Mouse (Mus musculus) hindbrain, embryonic 12.5 days (tissue): Measurements from ENCODE around the gene I0C0044D17Rik. TPM values are rescaled to one million over a fixed set of nuclear protein-coding genes. Genes with fewer than 3 reads are reported as not detected.

Source experiments
- ATAC-seq: fragments of 200-750 bp; cut with Nextera tagmentation; 2 replicates; pipeline ENCODE4 v1.8.0; 2017; ENCODE audit warnings: moderate TSS enrichment; ENCODE audit not compliant: low FRiP score
- H3K27ac ChIP-seq: fragments of 300-500 bp; sonication (generic); 2 replicates; pipeline ENCODE4 v1.5.1; 2016; ENCODE audit warnings: mild to moderate bottlenecking
- H3K27me3 ChIP-seq: fragments of 300-500 bp; sonication (generic); 2 replicates; pipeline ENCODE4 v1.6.1; 2016; ENCODE audit warnings: mild to moderate bottlenecking
- H3K36me3 ChIP-seq: fragments of 300-500 bp; sonication (generic); 2 replicates; pipeline ENCODE4 v1.6.1; 2016; ENCODE audit warnings: mild to moderate bottlenecking
- H3K4me1 ChIP-seq: fragments of 300-500 bp; sonication (generic); 2 replicates; pipeline ENCODE4 v1.6.1; 2016
- H3K4me2 ChIP-seq: fragments of 300-500 bp; sonication (generic); replicated peaks from 2 replicates; pipeline ENCODE4 v1.6.1; 2016; ENCODE audit warnings: mild to moderate bottlenecking
- H3K4me3 ChIP-seq: fragments of 300-500 bp; sonication (generic); 2 replicates; pipeline ENCODE4 v1.5.1; 2016; ENCODE audit warnings: mild to moderate bottlenecking
- H3K9ac ChIP-seq: fragments of 300-500 bp; sonication (generic); 2 replicates; pipeline ENCODE4 v1.6.1; 2016; ENCODE audit warnings: mild to moderate bottlenecking, moderate library complexity
- H3K9me3 ChIP-seq: fragments of 300-500 bp; sonication (generic); replicated peaks from 2 replicates; pipeline ENCODE4 v1.6.1; 2016; ENCODE audit warnings: mild to moderate bottlenecking
- WGBS: fragments of 180-500 bp; shearing (Covaris S2); methylation state at CpG from one replicate; pipeline ENCODE4 v1.1.7; 2016; 5-methylcytosine and 5-hydroxymethylcytosine counted together
- polyA plus RNA-seq: library from polyadenylated mRNA; unstranded; fragments of >200 nt; fragmentation: Nextera tagmentation; extraction: Ambion mirVana; gene quantifications from 2 replicates; pipeline ENCODE4 v1.2.1, GENCODE M21; 2016

Gene I0C0044D17Rik
- polyA plus RNA-seq, 1 experiment from 2014 or later, result not detected

- Histone ChIP-seq H3K9ac (no peak overlapping the region), H3K4me1 (peaks cover 20% of the 10 kb centered on the region), H3K36me3 (no peaks in the 10 kb centered on the region), H3K4me2 (no peak overlapping the region), H3K27ac (no peak overlapping the region), H3K9me3 (no peaks in the 10 kb centered on the region), H3K27me3 (no peaks in the 10 kb centered on the region), H3K4me3 (no peak overlapping the region)
- 92% methylated on average over 9 of the region's 9 CpGs for WGBS
- no peak for ATAC-seq
Measured at GRCm38 (mm10) chr4:98793486-98793885, 30.2 kb downstream of the I0C0044D17Rik start.

- no peaks in the 10 kb centered on the region for H3K9me3 ChIP-seq
- H3K27ac ChIP-seq, result 0 out of 2 replicates have a peak overlapping the region, but pooled peaks have one; percentile 12
- peak overlapping the region; percentile 43; the same call in 1 of the 2 replicates for H3K4me2 ChIP-seq
- H3K9ac ChIP-seq, result no peak overlapping the region
- H3K27me3 ChIP-seq, result no peaks in the 10 kb centered on the region
- H3K4me1 ChIP-seq, result peaks cover 18% of the 10 kb centered on the region
- ATAC-seq, result no peak
- H3K36me3 ChIP-seq, result no peaks in the 10 kb centered on the region
- 35% methylated on average over 1 of the region's 1 CpGs for WGBS
- no peak overlapping the region for H3K4me3 ChIP-seq
Measured at GRCm38 (mm10) chr4:98790721-98791120, 32.9 kb downstream of the I0C0044D17Rik start.

- WGBS, result 7% methylated on average over 10 of the region's 10 CpGs
- H3K36me3 ChIP-seq, result no peaks in the 10 kb centered on the region
- peak overlapping the region; percentile 55; the same call in 1 of the 2 replicates for H3K27ac ChIP-seq
- no peak for ATAC-seq
- no peaks in the 10 kb centered on the region for H3K9me3 ChIP-seq
- H3K27me3 ChIP-seq, result no peaks in the 10 kb centered on the region
- H3K4me3 ChIP-seq, result peak overlapping the region; percentile 24; the same call in 1 of the 2 replicates
- H3K9ac ChIP-seq, result no peak overlapping the region
- H3K4me1 ChIP-seq, result peaks cover 18% of the 10 kb centered on the region
- peak overlapping the region; percentile 43 for H3K4me2 ChIP-seq
Measured at GRCm38 (mm10) chr4:98789861-98790311, 33.8 kb downstream of the I0C0044D17Rik start.

GRCm38 (mm10) chr4:98789133-98789765 is 34.4 kb downstream of the I0C0044D17Rik start:
- Histone ChIP-seq H3K4me1 (peaks cover 18% of the 10 kb centered on the region), H3K36me3 (no peaks in the 10 kb centered on the region), H3K27ac (peak overlapping the region; percentile 55; the same call in 1 of the 2 replicates), H3K27me3 (no peaks in the 10 kb centered on the region), H3K4me2 (peak overlapping the region; percentile 43), H3K9ac (no peak overlapping the region), H3K9me3 (no peaks in the 10 kb centered on the region), H3K4me3 (peak overlapping the region; percentile 24; the same call in 1 of the 2 replicates)
- ATAC-seq, result no peak
- 71% methylated on average over 7 of the region's 7 CpGs for WGBS

GRCm38 (mm10) chr4:98786281-98786680 is 37.4 kb downstream of the I0C0044D17Rik start:
- Histone ChIP-seq H3K27ac (no peak overlapping the region), H3K9me3 (no peaks in the 10 kb centered on the region), H3K9ac (no peak overlapping the region), H3K4me3 (no peak overlapping the region), H3K36me3 (no peaks in the 10 kb centered on the region), H3K27me3 (no peaks in the 10 kb centered on the region), H3K4me1 (peaks cover 18% of the 10 kb centered on the region), H3K4me2 (no peak overlapping the region)
- WGBS, result 34% methylated on average over 3 of the region's 3 CpGs
- no peak for ATAC-seq

- Histone ChIP-seq H3K4me2 (no peak overlapping the region), H3K27ac (no peak overlapping the region), H3K4me1 (peaks cover 18% of the 10 kb centered on the region), H3K9ac (no peak overlapping the region), H3K9me3 (no peaks in the 10 kb centered on the region), H3K27me3 (no peaks in the 10 kb centered on the region), H3K36me3 (no peaks in the 10 kb centered on the region), H3K4me3 (no peak overlapping the region)
- WGBS, result 32% methylated on average over 8 of the region's 8 CpGs
- no peak for ATAC-seq
Measured at GRCm38 (mm10) chr4:98785851-98786250, 37.8 kb downstream of the I0C0044D17Rik start.

GRCm38 (mm10) chr4:98778219-98778618 is 45.4 kb downstream of the I0C0044D17Rik start:
- WGBS, result 15% methylated on average over 16 of the region's 16 CpGs
- Histone ChIP-seq H3K4me2 (peak overlapping the region; percentile 25; the same call in 1 of the 2 replicates), H3K27me3 (peaks cover 7% of the 10 kb centered on the region; the same call in 1 of the 2 replicates), H3K27ac (no peak overlapping the region), H3K36me3 (no peaks in the 10 kb centered on the region), H3K4me3 (no peak overlapping the region), H3K9ac (0 out of 2 replicates have a peak overlapping the region, but pooled peaks have one; percentile 23), H3K9me3 (no peaks in the 10 kb centered on the region), H3K4me1 (peaks cover 14% of the 10 kb centered on the region)
- no peak for ATAC-seq

- Histone ChIP-seq H3K27ac (no peak overlapping the region), H3K9me3 (no peaks in the 10 kb centered on the region), H3K36me3 (no peaks in the 10 kb centered on the region), H3K4me1 (peaks cover 14% of the 10 kb centered on the region), H3K27me3 (peaks cover 7% of the 10 kb centered on the region; the same call in 1 of the 2 replicates), H3K4me3 (no peak overlapping the region), H3K4me2 (no peak overlapping the region), H3K9ac (no peak overlapping the region)
- ATAC-seq, result no peak
- 87% methylated on average over 6 of the region's 6 CpGs for WGBS
Measured at GRCm38 (mm10) chr4:98777464-98777863, 46.2 kb downstream of the I0C0044D17Rik start.

- Histone ChIP-seq H3K27ac (no peak overlapping the region), H3K9me3 (no peaks in the 10 kb centered on the region), H3K27me3 (peaks cover 7% of the 10 kb centered on the region; the same call in 1 of the 2 replicates), H3K4me3 (no peak overlapping the region), H3K9ac (no peak overlapping the region), H3K4me2 (no peak overlapping the region), H3K4me1 (peaks cover 14% of the 10 kb centered on the region), H3K36me3 (no peaks in the 10 kb centered on the region)
- WGBS, result 78% methylated on average over 10 of the region's 10 CpGs
- no peak for ATAC-seq
Measured at GRCm38 (mm10) chr4:98776721-98777427, 46.8 kb downstream of the I0C0044D17Rik start.

- H3K4me3 ChIP-seq, result no peak overlapping the region
- H3K27ac ChIP-seq, result no peak overlapping the region
- ATAC-seq, result no peak
- no peak overlapping the region for H3K9ac ChIP-seq
- 98% methylated on average over 5 of the region's 5 CpGs for WGBS
- no peaks in the 10 kb centered on the region for H3K9me3 ChIP-seq
- no peaks in the 10 kb centered on the region for H3K27me3 ChIP-seq
- peaks cover 7% of the 10 kb centered on the region for H3K4me1 ChIP-seq
- H3K36me3 ChIP-seq, result no peaks in the 10 kb centered on the region
- H3K4me2 ChIP-seq, result no peak overlapping the region
Measured at GRCm38 (mm10) chr4:98773785-98774184, 49.9 kb downstream of the I0C0044D17Rik start.
